ENCODE assay signal across 9 mouse cellular contexts in the genomic region with DNA sequence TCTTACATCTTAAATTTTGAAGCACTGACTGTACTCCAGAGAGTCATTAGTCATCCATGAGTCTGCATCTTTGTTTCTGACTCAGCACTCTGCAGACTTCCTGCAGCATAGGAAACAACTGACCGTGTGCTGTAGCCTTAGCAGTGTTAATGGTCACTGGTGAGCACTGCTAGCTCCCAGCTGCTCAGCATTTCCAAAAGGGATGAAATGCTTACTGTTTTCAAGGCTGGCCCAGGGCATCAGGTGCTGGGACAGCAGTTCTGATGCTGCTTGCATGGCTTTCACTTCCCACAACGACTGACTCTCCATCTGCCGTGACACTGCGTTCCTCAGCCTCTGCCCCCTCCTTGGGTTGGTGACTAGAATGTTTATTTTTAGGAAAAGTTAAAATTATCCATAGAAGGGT. TPM values are rescaled to one million over a fixed set of nuclear protein-coding genes. Genes with fewer than 3 reads are reported as not detected.
A peak's percentile ranks its signal among the peaks of the same experiment; 100 is the strongest.
DNase-seq lines count a peak whose midpoint lies in the region; ATAC-seq and TF ChIP-seq lines count a peak whose summit lies in the region.
"Had no signal": no experiment of that assay in that cellular context is flagged by ENCODE, and none has a peak within 500 bp of the region (broad histone marks: within the 10 kb centered on the region; RNA-seq: fewer than 3 reads in every experiment).

No protein-coding gene starts in this region.

- no peak for ATAC-seq in kidney, embryonic 16.5 days (ENCODE audit: low FRiP score, low TSS enrichment)
- ATAC-seq in liver, embryonic 15.5 days (ENCODE audit: insufficient read depth): peak; percentile 93

- no peak for TF ChIP-seq POLR2A in kidney, adult 2 months (IDR thresholded peaks at IDR 0.05; ENCODE audit: low read depth, low read length)
- no peak for TF ChIP-seq POLR2A in heart, adult 2 months (IDR thresholded peaks at IDR 0.05; ENCODE audit: insufficient read depth, low read depth, low read length)

- H3K9ac ChIP-seq in kidney, embryonic 16.5 days (replicated peaks; ENCODE audit: low read length): no peak overlapping the region
- peak overlapping the region; percentile 31; the same call in 1 of the 2 replicates for H3K9ac ChIP-seq in heart, adult 2 months (ENCODE audit: low read depth, low read length)
- no peak overlapping the region for H3K9ac ChIP-seq in liver, embryonic 15.5 days
- H3K9ac ChIP-seq: limb, embryonic 15.5 days had no signal

- no peaks in the 10 kb centered on the region for H3K36me3 ChIP-seq in kidney, adult 2 months (ENCODE audit: control insufficient read depth, insufficient read depth, low read length)
- H3K36me3 ChIP-seq in kidney, embryonic 16.5 days (ENCODE audit: insufficient read depth, low read length): no peaks in the 10 kb centered on the region
- H3K36me3 ChIP-seq in heart, adult 2 months (ENCODE audit: control insufficient read depth, insufficient read depth, low read length): no peaks in the 10 kb centered on the region
- H3K36me3 ChIP-seq in liver, embryonic 15.5 days (replicated peaks): no peaks in the 10 kb centered on the region
- H3K36me3 ChIP-seq: limb, embryonic 15.5 days had no signal

- no peak for TF ChIP-seq CTCF in kidney, adult 2 months (conservative IDR thresholded peaks at IDR 0.05; ENCODE audit: insufficient read depth, insufficient read length, low read depth, low read length)
- TF ChIP-seq CTCF in heart, adult 2 months (IDR thresholded peaks at IDR 0.05): no peak

- H3K79me2 ChIP-seq in heart, adult 2 months (replicated peaks; ENCODE audit: control insufficient read depth, insufficient read depth, low read length): no peaks in the 10 kb centered on the region; the same call in 1 of the 2 replicates

- H3K4me2 ChIP-seq in kidney, embryonic 16.5 days (replicated peaks; ENCODE audit: low read depth, low read length): no peak overlapping the region
- H3K4me2 ChIP-seq in liver, embryonic 15.5 days: peak overlapping the region; percentile 46
- H3K4me2 ChIP-seq: limb, embryonic 15.5 days had no signal

- peak; percentile 15 for DNase-seq in kidney, adult 2 months
- peak; percentile 10 for DNase-seq in urinary bladder, postnatal 25 days (ENCODE audit: low spot score)
- DNase-seq in urinary bladder, adult 2 months (ENCODE audit: low spot score): no peak
- peak in 1 of 2 experiments; percentile 16 for DNase-seq in heart, adult 2 months
- DNase-seq in thymus, postnatal 10 days (ENCODE audit: low spot score in 2 of 2): no peak
- no peak for DNase-seq in ovary, adult 18-20 months (ENCODE audit: low spot score)

- H3K4me1 ChIP-seq in kidney, adult 2 months (ENCODE audit: control insufficient read depth, insufficient read depth, low read length): no peaks in the 10 kb centered on the region
- 0 out of 2 replicates have a peak, but pooled peaks cover 10% of the 10 kb centered on the region for H3K4me1 ChIP-seq in kidney, embryonic 16.5 days (ENCODE audit: insufficient read depth, low read length)
- H3K4me1 ChIP-seq in heart, adult 2 months (ENCODE audit: control insufficient read depth, insufficient read depth, low read length): peaks cover 2% of the 10 kb centered on the region
- peaks cover 16% of the 10 kb centered on the region for H3K4me1 ChIP-seq in liver, embryonic 15.5 days (replicated peaks)
- H3K4me1 ChIP-seq: limb, embryonic 15.5 days had no signal

- no peak overlapping the region for H3K4me3 ChIP-seq in kidney, adult 2 months (ENCODE audit: insufficient read depth, low read depth, low read length)
- no peak overlapping the region for H3K4me3 ChIP-seq in kidney, embryonic 16.5 days (ENCODE audit: low read length)
- H3K4me3 ChIP-seq in heart, adult 2 months: no peak overlapping the region
- no peak overlapping the region for H3K4me3 ChIP-seq in liver, embryonic 15.5 days (replicated peaks)
- H3K4me3 ChIP-seq: limb, embryonic 15.5 days had no signal

- WGBS in kidney, adult 2 months: 53% methylated on average over 4 of the region's 4 CpGs
- 56% methylated on average over 4 of the region's 4 CpGs for WGBS in kidney, embryonic 16.5 days
- WGBS in heart, adult 2 months: 49% methylated on average over 4 of the region's 4 CpGs
- 35% methylated on average over 4 of the region's 4 CpGs for WGBS in liver, embryonic 15.5 days (ENCODE audit: insufficient replicate concordance)

- no peaks in the 10 kb centered on the region for H3K9me3 ChIP-seq in kidney, embryonic 16.5 days (ENCODE audit: low read length)
- no peaks in the 10 kb centered on the region for H3K9me3 ChIP-seq in liver, embryonic 15.5 days (replicated peaks)
- H3K9me3 ChIP-seq: limb, embryonic 15.5 days had no signal

- H3K27ac ChIP-seq in kidney, adult 2 months (ENCODE audit: insufficient read depth, low read depth, low read length): no peak overlapping the region
- no peak overlapping the region for H3K27ac ChIP-seq in kidney, embryonic 16.5 days (ENCODE audit: low read length)
- H3K27ac ChIP-seq in heart, adult 2 months: no peak overlapping the region
- peak overlapping the region; percentile 87 for H3K27ac ChIP-seq in liver, embryonic 15.5 days (replicated peaks)
- H3K27ac ChIP-seq: limb, embryonic 15.5 days had no signal

- no peaks in the 10 kb centered on the region for H3K27me3 ChIP-seq in kidney, adult 2 months (replicated peaks; ENCODE audit: control insufficient read depth, insufficient read depth, low read length)
- H3K27me3 ChIP-seq in kidney, embryonic 16.5 days (ENCODE audit: insufficient read depth, low read length): no peaks in the 10 kb centered on the region
- H3K27me3 ChIP-seq in heart, adult 2 months (ENCODE audit: control insufficient read depth, insufficient read depth, low read length): no peaks in the 10 kb centered on the region
- H3K27me3 ChIP-seq in liver, embryonic 15.5 days: no peaks in the 10 kb centered on the region
- H3K27me3 ChIP-seq: limb, embryonic 15.5 days had no signal

- 0 out of 2 replicates have a peak, but pooled peaks have one; percentile 9 for TF ChIP-seq EP300 in heart, adult 2 months (IDR thresholded peaks at IDR 0.05; ENCODE audit: insufficient read depth, low read depth, low read length)

- intact Hi-C loops in heart, adult 2 months (cut with DNase I): no loop called here

RNA-seq across cellular contexts. Expression of a gene that starts 29.8 kb away (rescaled TPM):
- 5.2 and 15.3 TPM in 2 replicates for polyA plus RNA-seq in kidney, adult 2 months (2012; rRNA removed)
- polyA plus RNA-seq in kidney, embryonic 16.5 days (2015; fragmentation: Nextera tagmentation; extraction: Ambion mirVana): 29.4 and 32.5 TPM in 2 replicates
- polyA plus RNA-seq in urinary bladder, adult 2 months (2012; rRNA removed): 20.1 and 25.3 TPM in 2 replicates
- total RNA-seq in heart, adult 2 months (2021): 10 to 100 TPM; 32.1 to 36.0 TPM
- 25.2 and 47.1 TPM in 2 replicates for polyA plus RNA-seq in heart, adult 2 months (2012; rRNA removed)
- polyA plus RNA-seq in liver, embryonic 15.5 days (2015; fragmentation: Nextera tagmentation; extraction: Ambion mirVana): 9.3 and 13.3 TPM in 2 replicates

RNA-seq across cellular contexts. Expression of a gene that starts 29.8 kb away (rescaled TPM):
- 10.2 and 10.9 TPM in 2 replicates for polyA plus RNA-seq in kidney, adult 2 months (2012; rRNA removed)
- polyA plus RNA-seq in kidney, embryonic 16.5 days (2015; fragmentation: Nextera tagmentation; extraction: Ambion mirVana): 17.1 and 18.2 TPM in 2 replicates
- polyA plus RNA-seq in urinary bladder, adult 2 months (2012; rRNA removed): 10.1 and 11.2 TPM in 2 replicates
- total RNA-seq in heart, adult 2 months (2021): 10 to 100 TPM; 29.4 to 44.1 TPM
- 9.3 and 20.0 TPM in 2 replicates for polyA plus RNA-seq in heart, adult 2 months (2012; rRNA removed)
- polyA plus RNA-seq in liver, embryonic 15.5 days (2015; fragmentation: Nextera tagmentation; extraction: Ambion mirVana): 3.6 and 4.6 TPM in 2 replicates

RNA-seq across cellular contexts. Expression of a gene that starts 30.0 kb away (rescaled TPM):
- polyA plus RNA-seq in kidney, adult 2 months (2012; rRNA removed): 0.46 and 0.58 TPM in 2 replicates
- polyA plus RNA-seq in kidney, embryonic 16.5 days (2015; fragmentation: Nextera tagmentation; extraction: Ambion mirVana): 6.5 and 8.1 TPM in 2 replicates
- 2.5 and 3.0 TPM in 2 replicates for polyA plus RNA-seq in urinary bladder, adult 2 months (2012; rRNA removed)
- 1 to 10 TPM; 1.3 to 1.4 TPM for total RNA-seq in heart, adult 2 months (2021)
- 0.39 and 0.67 TPM in 2 replicates for polyA plus RNA-seq in heart, adult 2 months (2012; rRNA removed)
- 2.2 and 2.6 TPM in 2 replicates for polyA plus RNA-seq in liver, embryonic 15.5 days (2015; fragmentation: Nextera tagmentation; extraction: Ambion mirVana)

RNA-seq across cellular contexts. Expression of a gene that starts 35.5 kb away (rescaled TPM):
- not detected in 2 replicates for polyA plus RNA-seq in kidney, adult 2 months (2012; rRNA removed)
- 20.7 and 41.5 TPM in 2 replicates for polyA plus RNA-seq in kidney, embryonic 16.5 days (2015; fragmentation: Nextera tagmentation; extraction: Ambion mirVana)
- polyA plus RNA-seq in urinary bladder, adult 2 months (2012; rRNA removed): not detected in 2 replicates
- total RNA-seq in heart, adult 2 months (2021): 10 to 100 TPM; 23.8 to 24.4 TPM
- not detected in 2 replicates for polyA plus RNA-seq in heart, adult 2 months (2012; rRNA removed)
- 19.4 and 22.5 TPM in 2 replicates for polyA plus RNA-seq in liver, embryonic 15.5 days (2015; fragmentation: Nextera tagmentation; extraction: Ambion mirVana)

Comparison
In these comparisons a context has a peak if more than half of its experiments do, and no peak if none do; other contexts are left out.
1. DNase-seq: peak in kidney, adult 2 months (single experiment) and urinary bladder, postnatal 25 days (single experiment); none in urinary bladder, adult 2 months (single experiment), thymus, postnatal 10 days (0 of 2) and ovary, adult 18-20 months (single experiment).